Mouse (Mus musculus): ENCODE results near the gene Slc35g2. TPM values are rescaled to one million over a fixed set of nuclear protein-coding genes. Genes with fewer than 3 reads are reported as not detected.

The Slc35g2 gene
- polyA plus RNA-seq, 1 experiment from 2014 or later, result 5.5 TPM

GRCm38 (mm10) chr9:100573942-100574341 is 3.1 kb upstream of the Slc35g2 start:
- H3K4me2 ChIP-seq (ENCODE audit: low read depth, low read length), result no peak overlapping the region
- no peak overlapping the region for H3K9ac ChIP-seq (replicated peaks; ENCODE audit: low read length)
- H3K9me3 ChIP-seq (replicated peaks; ENCODE audit: control insufficient read depth, low read length), result no peaks in the 10 kb centered on the region
- WGBS, result 58% methylated on average over 5 of the region's 5 CpGs
- no peak for DNase-seq (ENCODE audit: low spot score)
- H3K27me3 ChIP-seq (ENCODE audit: control insufficient read depth, insufficient read depth, low read length), result no peaks in the 10 kb centered on the region
- no peaks in the 10 kb centered on the region; the same call in 1 of the 2 replicates for H3K4me1 ChIP-seq (ENCODE audit: control insufficient read depth, insufficient read depth, low read length)
- no peaks in the 10 kb centered on the region for H3K36me3 ChIP-seq (replicated peaks; ENCODE audit: control insufficient read depth, insufficient read depth, low read depth, low read length)
- H3K4me3 ChIP-seq (ENCODE audit: low read depth, low read length), result no peak overlapping the region
- no peak for ATAC-seq (replicated peaks; ENCODE audit: insufficient number of reproducible peaks, low FRiP score, low TSS enrichment, low read depth)
- no peak overlapping the region for H3K27ac ChIP-seq (replicated peaks; ENCODE audit: low read depth, low read length)

DNA sequence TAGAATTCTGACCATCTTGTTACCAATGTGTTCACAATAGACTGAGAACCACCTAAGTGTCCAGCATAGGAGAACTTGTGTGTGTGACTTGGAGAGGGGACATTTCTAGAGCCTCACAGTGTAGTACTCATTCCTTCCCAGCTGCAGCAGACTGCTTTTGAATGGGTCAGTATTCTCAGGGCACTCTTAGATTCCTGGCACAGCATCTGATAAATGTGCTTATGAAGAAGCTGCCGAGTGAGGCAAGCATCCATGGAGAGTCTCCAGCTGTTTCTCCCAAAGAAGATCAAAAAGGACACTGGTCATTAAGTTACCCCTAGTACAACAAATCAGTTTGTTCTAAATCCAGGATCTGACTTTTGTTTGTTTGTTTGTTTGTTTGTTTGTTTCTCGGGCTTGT is 2.4 kb upstream of the Slc35g2 start:
- no peak overlapping the region for H3K27ac ChIP-seq (replicated peaks; ENCODE audit: low read depth, low read length)
- no peak overlapping the region for H3K9ac ChIP-seq (replicated peaks; ENCODE audit: low read length)
- 81% methylated on average over 2 of the region's 2 CpGs for WGBS
- no peaks in the 10 kb centered on the region for H3K27me3 ChIP-seq (ENCODE audit: control insufficient read depth, insufficient read depth, low read length)
- H3K4me1 ChIP-seq (ENCODE audit: control insufficient read depth, insufficient read depth, low read length), result no peaks in the 10 kb centered on the region; the same call in 1 of the 2 replicates
- ATAC-seq (replicated peaks; ENCODE audit: insufficient number of reproducible peaks, low FRiP score, low TSS enrichment, low read depth) (no peak), DNase-seq (ENCODE audit: low spot score) (no peak)
- no peaks in the 10 kb centered on the region for H3K36me3 ChIP-seq (replicated peaks; ENCODE audit: control insufficient read depth, insufficient read depth, low read depth, low read length)
- H3K9me3 ChIP-seq (replicated peaks; ENCODE audit: control insufficient read depth, low read length), result no peaks in the 10 kb centered on the region
- H3K4me3 ChIP-seq (ENCODE audit: low read depth, low read length), result no peak overlapping the region
- H3K4me2 ChIP-seq (ENCODE audit: low read depth, low read length), result no peak overlapping the region

DNA sequence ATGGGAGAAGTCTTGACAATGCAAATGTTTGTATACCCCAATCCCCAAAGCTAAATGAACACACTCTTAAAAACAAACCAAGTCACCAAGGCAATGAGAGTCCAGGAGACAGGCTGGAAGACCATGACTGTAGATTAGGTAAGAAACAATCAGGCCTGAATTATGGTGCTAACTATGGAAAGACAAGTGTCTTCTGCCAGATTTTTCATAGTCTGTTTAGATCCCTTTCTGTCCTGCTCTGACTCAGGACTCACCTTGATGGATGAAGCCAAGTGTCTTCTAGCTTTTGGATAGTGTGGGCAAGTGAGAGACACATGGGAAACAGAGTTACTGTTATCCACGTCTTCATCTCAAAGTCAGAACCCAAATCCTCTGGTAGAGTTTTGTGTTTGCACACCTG is 621 bp upstream of the Slc35g2 start:
- H3K9me3 ChIP-seq (replicated peaks; ENCODE audit: control insufficient read depth, low read length), result no peaks in the 10 kb centered on the region
- no peak overlapping the region for H3K9ac ChIP-seq (replicated peaks; ENCODE audit: low read length)
- no peaks in the 10 kb centered on the region for H3K27me3 ChIP-seq (ENCODE audit: control insufficient read depth, insufficient read depth, low read length)
- H3K27ac ChIP-seq (replicated peaks; ENCODE audit: low read depth, low read length), result no peak overlapping the region
- H3K4me3 ChIP-seq (ENCODE audit: low read depth, low read length), result no peak overlapping the region
- 78% methylated on average over 1 of the region's 1 CpGs for WGBS
- no peak overlapping the region for H3K4me2 ChIP-seq (ENCODE audit: low read depth, low read length)
- ATAC-seq (replicated peaks; ENCODE audit: insufficient number of reproducible peaks, low FRiP score, low TSS enrichment, low read depth) (no peak), DNase-seq (ENCODE audit: low spot score) (no peak)
- no peaks in the 10 kb centered on the region; the same call in 1 of the 2 replicates for H3K4me1 ChIP-seq (ENCODE audit: control insufficient read depth, insufficient read depth, low read length)
- no peaks in the 10 kb centered on the region for H3K36me3 ChIP-seq (replicated peaks; ENCODE audit: control insufficient read depth, insufficient read depth, low read depth, low read length)

DNA sequence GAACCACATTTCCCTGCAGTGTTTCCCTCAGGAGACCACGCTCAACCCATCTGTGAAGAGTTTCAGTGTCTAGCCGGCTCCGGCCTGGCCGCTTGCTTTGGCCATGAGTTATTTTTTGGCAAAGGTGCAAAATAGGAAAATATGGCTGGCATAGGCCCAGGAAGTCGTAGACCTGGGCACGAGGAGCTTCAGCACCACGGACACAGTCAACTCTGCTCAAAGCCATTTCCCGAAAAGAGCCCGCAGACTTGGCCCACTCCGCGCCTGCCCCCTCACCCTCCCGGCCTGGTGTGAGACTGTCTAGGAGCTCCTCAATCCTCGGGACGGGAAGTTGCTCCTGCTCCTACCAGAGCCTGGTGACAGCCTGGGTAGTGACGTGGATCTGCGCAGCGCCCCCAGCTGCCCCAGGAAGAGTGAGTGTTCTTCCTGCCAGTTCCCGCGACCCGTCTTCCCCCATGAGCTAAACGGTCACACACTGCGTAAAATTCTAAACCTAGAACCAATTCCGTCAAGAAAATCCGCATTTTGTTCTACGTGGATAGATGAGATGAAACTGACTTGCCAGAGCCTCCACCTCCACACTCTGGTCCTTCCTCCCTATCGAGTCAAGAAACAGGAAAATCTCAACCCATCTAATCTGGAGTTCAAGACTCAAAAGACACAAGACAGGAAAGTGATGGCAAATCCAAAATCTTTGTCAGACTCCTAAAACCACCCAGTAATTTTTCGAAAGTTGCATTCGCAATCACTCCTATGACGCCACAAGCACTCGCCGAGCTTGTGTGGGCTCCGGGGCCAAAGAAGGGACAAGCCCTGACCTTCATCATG is 878 bp downstream of the Slc35g2 start:
- peak overlapping the region; percentile 61 for H3K9ac ChIP-seq (replicated peaks; ENCODE audit: low read length)
- H3K36me3 ChIP-seq (replicated peaks; ENCODE audit: control insufficient read depth, insufficient read depth, low read depth, low read length), result no peaks in the 10 kb centered on the region
- 12% methylated on average over 32 of the region's 32 CpGs for WGBS
- peak; percentile 46 for DNase-seq (ENCODE audit: low spot score)
- no peaks in the 10 kb centered on the region for H3K27me3 ChIP-seq (ENCODE audit: control insufficient read depth, insufficient read depth, low read length)
- no peaks in the 10 kb centered on the region for H3K9me3 ChIP-seq (replicated peaks; ENCODE audit: control insufficient read depth, low read length)
- ATAC-seq (replicated peaks; ENCODE audit: insufficient number of reproducible peaks, low FRiP score, low TSS enrichment, low read depth), result peak; percentile 51; the same call in 1 of the 2 replicates
- H3K4me1 ChIP-seq (ENCODE audit: control insufficient read depth, insufficient read depth, low read length), result no peaks in the 10 kb centered on the region; the same call in 1 of the 2 replicates
- no peak overlapping the region for H3K27ac ChIP-seq (replicated peaks; ENCODE audit: low read depth, low read length)
- peak overlapping the region; percentile 84 for H3K4me2 ChIP-seq (ENCODE audit: low read depth, low read length)
- peak overlapping the region; percentile 56 for H3K4me3 ChIP-seq (ENCODE audit: low read depth, low read length)

DNA sequence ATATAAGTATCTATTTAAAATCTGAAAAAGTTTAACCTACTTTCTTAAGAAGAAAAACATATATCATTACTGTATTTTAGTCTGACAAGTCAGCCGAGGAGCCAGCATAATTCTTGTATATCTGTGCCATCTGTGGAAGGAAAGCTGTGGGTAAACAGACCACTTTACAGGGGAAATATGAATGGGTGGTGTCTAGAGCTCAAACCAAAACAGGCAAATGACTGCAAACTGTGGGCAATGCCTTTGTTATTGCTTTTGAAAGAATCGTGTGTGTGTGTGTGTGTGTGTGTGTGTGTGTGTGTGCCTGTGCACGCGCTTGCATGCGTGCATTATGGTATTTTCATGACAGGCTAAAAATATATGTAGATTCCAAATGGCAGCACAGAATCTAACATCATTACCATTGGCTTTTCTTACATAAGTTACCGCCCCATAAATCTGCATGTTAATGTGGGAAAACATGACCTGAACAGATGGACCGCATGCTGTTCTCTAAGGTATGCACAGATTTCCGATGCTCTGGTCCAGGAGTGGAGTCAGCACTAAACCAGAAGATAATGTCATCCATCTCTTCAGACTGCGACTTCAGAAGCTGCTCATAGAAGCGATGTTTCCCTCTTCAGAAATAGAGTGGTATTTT is 10.5 kb downstream of the Slc35g2 start:
- Histone ChIP-seq H3K4me3 (ENCODE audit: low read depth, low read length) (no peak overlapping the region), H3K27me3 (ENCODE audit: control insufficient read depth, insufficient read depth, low read length) (no peaks in the 10 kb centered on the region), H3K9me3 (replicated peaks; ENCODE audit: control insufficient read depth, low read length) (no peaks in the 10 kb centered on the region), H3K9ac (replicated peaks; ENCODE audit: low read length) (no peak overlapping the region), H3K4me2 (ENCODE audit: low read depth, low read length) (no peak overlapping the region), H3K27ac (replicated peaks; ENCODE audit: low read depth, low read length) (no peak overlapping the region), H3K4me1 (ENCODE audit: control insufficient read depth, insufficient read depth, low read length) (no peaks in the 10 kb centered on the region), H3K36me3 (replicated peaks; ENCODE audit: control insufficient read depth, insufficient read depth, low read depth, low read length) (no peaks in the 10 kb centered on the region)
- WGBS, result 88% methylated on average over 10 of the region's 10 CpGs
- ATAC-seq (replicated peaks; ENCODE audit: insufficient number of reproducible peaks, low FRiP score, low TSS enrichment, low read depth) (no peak), DNase-seq (ENCODE audit: low spot score) (no peak)

- ATAC-seq (replicated peaks; ENCODE audit: insufficient number of reproducible peaks, low FRiP score, low TSS enrichment, low read depth), result no peak
- Histone ChIP-seq H3K27me3 (ENCODE audit: control insufficient read depth, insufficient read depth, low read length) (no peaks in the 10 kb centered on the region), H3K4me1 (ENCODE audit: control insufficient read depth, insufficient read depth, low read length) (no peaks in the 10 kb centered on the region), H3K4me2 (ENCODE audit: low read depth, low read length) (no peak overlapping the region), H3K9ac (replicated peaks; ENCODE audit: low read length) (no peak overlapping the region), H3K27ac (replicated peaks; ENCODE audit: low read depth, low read length) (no peak overlapping the region), H3K9me3 (replicated peaks; ENCODE audit: control insufficient read depth, low read length) (no peaks in the 10 kb centered on the region), H3K36me3 (replicated peaks; ENCODE audit: control insufficient read depth, insufficient read depth, low read depth, low read length) (no peaks in the 10 kb centered on the region), H3K4me3 (ENCODE audit: low read depth, low read length) (no peak overlapping the region)
- DNase-seq (ENCODE audit: low spot score), result no peak
These were observed 11.9 kb downstream of the Slc35g2 start for GRCm38 (mm10) chr9:100558991-100559390.

DNA sequence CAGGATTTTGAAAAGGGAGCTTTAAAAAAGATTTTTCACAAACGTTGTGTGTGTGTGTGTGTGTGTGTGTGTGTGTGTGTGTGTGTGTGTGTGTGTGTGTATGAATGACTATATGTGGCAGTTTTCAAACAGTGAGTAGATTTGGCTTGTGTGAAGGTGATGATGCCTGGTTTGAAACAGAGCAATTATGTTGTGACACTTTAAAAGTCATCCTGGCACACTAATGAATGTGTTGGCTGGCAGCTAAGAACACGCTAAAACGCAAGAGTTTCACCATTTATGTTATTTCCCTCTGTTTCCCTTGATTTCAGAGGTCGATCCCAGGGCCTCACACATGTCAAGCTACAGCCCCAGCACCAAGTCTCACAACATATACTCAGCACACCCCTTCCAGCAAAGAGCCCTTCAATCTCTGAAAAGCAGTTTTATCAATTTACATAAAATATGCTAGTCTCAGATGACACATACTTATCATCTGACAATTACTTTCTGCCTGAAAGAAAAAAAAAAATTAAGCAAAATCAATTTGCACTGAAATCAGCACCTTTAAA is 12.8 kb downstream of the Slc35g2 start:
- no peak overlapping the region for H3K4me2 ChIP-seq (ENCODE audit: low read depth, low read length)
- H3K27me3 ChIP-seq (ENCODE audit: control insufficient read depth, insufficient read depth, low read length), result no peaks in the 10 kb centered on the region
- no peak overlapping the region for H3K4me3 ChIP-seq (ENCODE audit: low read depth, low read length)
- H3K36me3 ChIP-seq (replicated peaks; ENCODE audit: control insufficient read depth, insufficient read depth, low read depth, low read length), result no peaks in the 10 kb centered on the region
- no peaks in the 10 kb centered on the region for H3K9me3 ChIP-seq (replicated peaks; ENCODE audit: control insufficient read depth, low read length)
- H3K9ac ChIP-seq (replicated peaks; ENCODE audit: low read length), result no peak overlapping the region
- H3K27ac ChIP-seq (replicated peaks; ENCODE audit: low read depth, low read length), result no peak overlapping the region
- DNase-seq (ENCODE audit: low spot score), result no peak
- 80% methylated on average over 4 of the region's 4 CpGs for WGBS
- no peak for ATAC-seq (replicated peaks; ENCODE audit: insufficient number of reproducible peaks, low FRiP score, low TSS enrichment, low read depth)
- no peaks in the 10 kb centered on the region for H3K4me1 ChIP-seq (ENCODE audit: control insufficient read depth, insufficient read depth, low read length)

DNA sequence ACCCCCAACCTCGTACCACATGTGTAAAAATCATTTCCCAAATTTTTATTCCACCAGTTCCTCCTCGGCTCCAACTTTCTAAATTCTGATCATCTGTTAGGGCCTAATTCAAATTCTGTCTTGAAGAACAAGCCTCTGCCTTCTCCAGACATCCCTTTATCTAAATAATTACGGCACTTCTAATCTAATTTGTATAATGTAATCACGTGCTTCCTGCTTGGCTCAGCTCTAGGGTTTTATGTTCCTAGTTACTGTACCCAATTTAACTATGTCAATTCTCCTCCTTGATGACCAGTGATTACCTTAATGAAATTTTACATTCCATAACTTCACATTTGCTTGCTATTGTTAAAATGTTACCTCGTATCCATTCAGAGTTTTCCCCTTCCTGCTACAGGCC is 15.2 kb downstream of the Slc35g2 start:
- DNase-seq (ENCODE audit: low spot score) (peak; percentile 4), ATAC-seq (replicated peaks; ENCODE audit: insufficient number of reproducible peaks, low FRiP score, low TSS enrichment, low read depth) (no peak)
- H3K36me3 ChIP-seq (replicated peaks; ENCODE audit: control insufficient read depth, insufficient read depth, low read depth, low read length), result no peaks in the 10 kb centered on the region
- no peak overlapping the region for H3K27ac ChIP-seq (replicated peaks; ENCODE audit: low read depth, low read length)
- H3K4me1 ChIP-seq (ENCODE audit: control insufficient read depth, insufficient read depth, low read length), result no peaks in the 10 kb centered on the region
- H3K27me3 ChIP-seq (ENCODE audit: control insufficient read depth, insufficient read depth, low read length), result no peaks in the 10 kb centered on the region
- no peak overlapping the region for H3K4me2 ChIP-seq (ENCODE audit: low read depth, low read length)
- no peak overlapping the region for H3K9ac ChIP-seq (replicated peaks; ENCODE audit: low read length)
- WGBS, result 65% methylated on average over 5 of the region's 5 CpGs
- H3K4me3 ChIP-seq (ENCODE audit: low read depth, low read length), result no peak overlapping the region
- H3K9me3 ChIP-seq (replicated peaks; ENCODE audit: control insufficient read depth, low read length), result no peaks in the 10 kb centered on the region

All from embryonic facial prominence, embryonic 11.5 days (tissue).